ENCODE assay signal across 14 mouse cellular contexts in the genomic region with DNA sequence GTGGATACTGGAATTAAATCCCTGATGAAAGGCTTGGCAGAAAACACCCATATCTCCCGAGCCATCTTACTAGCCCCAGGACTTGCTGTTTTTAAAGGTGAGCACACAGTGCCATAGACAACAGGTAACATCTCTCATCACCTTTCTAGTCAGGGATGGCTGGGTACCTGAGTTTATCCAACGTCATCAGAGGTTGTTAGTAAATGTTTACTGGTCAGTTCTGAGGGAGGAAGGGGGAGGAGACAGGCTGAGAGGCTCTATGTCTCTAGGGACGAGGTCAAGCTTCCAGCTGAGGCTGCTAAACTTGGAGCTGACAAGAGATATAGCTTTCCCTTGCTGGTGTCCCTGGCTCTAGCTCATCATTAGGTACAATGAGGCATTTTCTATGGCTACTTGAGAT. TPM values are rescaled to one million over a fixed set of nuclear protein-coding genes. Genes with fewer than 3 reads are reported as not detected.
DNase-seq lines count a peak whose midpoint lies in the region; ATAC-seq and TF ChIP-seq lines count a peak whose summit lies in the region.
"Had no signal": no experiment of that assay in that cellular context is flagged by ENCODE, and none has a peak within 500 bp of the region (broad histone marks: within the 10 kb centered on the region; RNA-seq: fewer than 3 reads in every experiment).

No protein-coding gene starts in this region.

- 26% methylated on average over 3 of the region's 3 CpGs for whole genome bisulfite sequencing in heart, embryonic 13.5 days

- H3K36me3 ChIP-seq in heart, embryonic 13.5 days = peaks cover 55% of the 10 kb centered on the region

- TF ChIP-seq POLR2A in cortical plate, adult 2 months (IDR thresholded peaks at IDR 0.05; ENCODE audit: extremely low read depth, insufficient read depth, low read length) = no peak

- H3K27me3 ChIP-seq in heart, embryonic 13.5 days (replicated peaks) = no peaks in the 10 kb centered on the region
- H3K27me3 ChIP-seq: embryonic facial prominence, embryonic 15.5 days; limb, embryonic 12.5 days; neural tube, embryonic 15.5 days had no signal

- H3K4me3 ChIP-seq in left cerebral cortex, adult 2 months = no peak overlapping the region
- H3K4me3 ChIP-seq in cortical plate, adult 2 months (ENCODE audit: insufficient read depth, low read length) = no peak overlapping the region
- no peak overlapping the region for H3K4me3 ChIP-seq in heart, embryonic 13.5 days
- H3K4me3 ChIP-seq: embryonic facial prominence, embryonic 15.5 days; limb, embryonic 12.5 days; neural tube, embryonic 15.5 days had no signal

- peak overlapping the region; percentile 47 for H3K4me2 ChIP-seq in heart, embryonic 13.5 days
- H3K4me2 ChIP-seq: embryonic facial prominence, embryonic 15.5 days; limb, embryonic 12.5 days; neural tube, embryonic 15.5 days had no signal

- intact Hi-C loops in left cerebral cortex, adult 2 months (cut with DNase I) = no loop called here
- intact Hi-C loops in left cerebral cortex, postnatal 25 days (cut with DNase I) = no loop called here
- intact Hi-C loops in left cerebral cortex, postnatal 4 days (cut with DNase I) = no loop called here

- TF ChIP-seq CTCF in left cerebral cortex, adult 2 months (IDR thresholded peaks at IDR 0.05) = no peak
- TF ChIP-seq CTCF in cortical plate, adult 2 months (IDR thresholded peaks at IDR 0.05; ENCODE audit: extremely low read depth, insufficient read depth, low read length) = no peak

- no peak for DNase-seq in left cerebral cortex, adult 2 months (ENCODE audit: extremely low spot score in 1 of 2, low spot score in 2 of 2)
- DNase-seq in left cerebral cortex, postnatal 25 days (ENCODE audit: low spot score in 2 of 2) = no peak
- peak; percentile 57 for DNase-seq in kidney, adult 9 months
- DNase-seq in frontal cortex, postnatal 25 days (ENCODE audit: low spot score in 2 of 2) = no peak
- no peak for DNase-seq in cerebellum, postnatal 25 days
- DNase-seq in left cerebral cortex, postnatal 4 days = no peak
- DNase-seq: cerebellum, postnatal 36 days; gastrocnemius, postnatal 14 days had no signal

- 0 out of 2 replicates have a peak, but pooled peaks cover 1% of the 10 kb centered on the region for H3K4me1 ChIP-seq in cortical plate, adult 2 months (ENCODE audit: control insufficient read depth, insufficient read depth, low read length)
- H3K4me1 ChIP-seq in heart, embryonic 13.5 days = peaks cover 20% of the 10 kb centered on the region
- H3K4me1 ChIP-seq: embryonic facial prominence, embryonic 15.5 days; neural tube, embryonic 15.5 days had no signal

- H3K9me3 ChIP-seq in heart, embryonic 13.5 days = peaks cover 7% of the 10 kb centered on the region
- H3K9me3 ChIP-seq: embryonic facial prominence, embryonic 15.5 days; neural tube, embryonic 15.5 days had no signal

- no peak overlapping the region; the same call in 1 of the 2 replicates for H3K9ac ChIP-seq in heart, embryonic 13.5 days
- H3K9ac ChIP-seq: embryonic facial prominence, embryonic 15.5 days; limb, embryonic 12.5 days; neural tube, embryonic 15.5 days had no signal

- 0 out of 2 replicates have a peak overlapping the region, but pooled peaks have one; percentile 20 for H3K27ac ChIP-seq in left cerebral cortex, adult 2 months
- H3K27ac ChIP-seq in cortical plate, adult 2 months (ENCODE audit: insufficient read depth, low read length) = 0 out of 2 replicates have a peak overlapping the region, but pooled peaks have one; percentile 43
- peak overlapping the region; percentile 83 for H3K27ac ChIP-seq in heart, embryonic 13.5 days (replicated peaks)
- H3K27ac ChIP-seq: embryonic facial prominence, embryonic 15.5 days; limb, embryonic 12.5 days; neural tube, embryonic 15.5 days had no signal

- no peak for ATAC-seq in heart, embryonic 13.5 days (ENCODE audit: extremely low read depth, insufficient number of reproducible peaks, low FRiP score, low TSS enrichment)
- ATAC-seq: forebrain, embryonic 14.5 days had no signal

RNA-seq across cellular contexts. Expression of a gene that starts 41.7 kb away (rescaled TPM):
- 10 to 100 TPM; 21.2 to 22.6 TPM for total RNA-seq in left cerebral cortex, adult 2 months (2021)
- total RNA-seq in left cerebral cortex, postnatal 25 days (2021) = 10 to 100 TPM; 20.5 to 20.6 TPM
- 18.7 and 20.1 TPM in 2 replicates for polyA plus RNA-seq in cortical plate, adult 2 months (2012; rRNA removed)
- 13.8 and 16.0 TPM in 2 replicates for polyA plus RNA-seq in heart, embryonic 13.5 days (2015; fragmentation: Nextera tagmentation; extraction: Ambion mirVana)
- total RNA-seq in left cerebral cortex, postnatal 4 days (2021) = 10 to 100 TPM; 12.6 to 14.4 TPM

Comparison
In these comparisons a context has a peak if more than half of its experiments do, and no peak if none do; other contexts are left out.
1. H3K27ac ChIP-seq: peak in every context shown above with its lines; median percentile 83 in heart, embryonic 13.5 days; 43 in cortical plate, adult 2 months; 20 in left cerebral cortex, adult 2 months.